Mouse (Mus musculus): ENCODE measurements around the gene Cer1.

DNA sequence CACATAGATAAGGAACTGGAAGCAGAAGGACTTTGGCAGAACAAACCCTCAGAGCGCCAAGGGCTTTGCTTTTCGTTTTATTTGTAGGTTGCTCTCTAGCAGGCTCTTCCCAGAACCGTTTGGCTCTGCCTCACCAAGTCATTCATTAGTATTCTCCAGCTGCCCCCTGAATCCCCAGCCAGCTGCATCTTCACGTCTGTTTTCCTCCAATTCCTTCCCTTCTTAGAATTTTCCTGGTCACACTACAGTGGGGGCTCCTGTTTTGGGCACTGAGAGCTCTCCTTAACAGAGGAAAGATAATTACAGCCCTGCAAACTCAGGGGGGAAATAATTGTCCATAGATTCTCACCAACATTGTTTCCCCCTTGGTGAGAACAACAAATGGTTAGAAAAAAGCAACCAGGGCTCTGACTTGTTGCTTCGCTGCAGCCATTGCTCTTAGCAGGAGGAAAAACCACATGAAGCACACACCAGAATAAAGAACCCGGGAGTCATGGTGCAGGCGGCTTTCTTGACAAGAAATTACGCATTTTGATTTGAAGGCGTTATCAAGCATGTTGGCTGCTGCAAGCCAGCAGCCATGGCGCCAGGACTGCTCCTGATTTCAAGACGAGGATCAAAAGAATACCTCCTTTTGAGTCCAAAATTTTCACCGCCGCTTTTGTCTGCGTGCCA lies 31.2 kb upstream of the Cer1 start:
- TF ChIP-seq POLR2A (IDR thresholded peaks at IDR 0.05; ENCODE audit: insufficient read length, low read depth), result no peak
- no peak for TF ChIP-seq MYOD1 (IDR thresholded peaks at IDR 0.05; ENCODE audit: control insufficient read depth in 1 of 3, insufficient read length in 2 of 3, low read depth in 2 of 3)
- no peak for TF ChIP-seq E2F4 (IDR thresholded peaks at IDR 0.05; ENCODE audit: insufficient read depth)
- TF ChIP-seq USF1 (IDR thresholded peaks at IDR 0.05; ENCODE audit: low read depth), result no peak
- no peak for TF ChIP-seq TCF3 (IDR thresholded peaks at IDR 0.05; ENCODE audit: insufficient read length, low read depth)
- no peak for TF ChIP-seq MAX (IDR thresholded peaks at IDR 0.05; ENCODE audit: low read depth)
